Mouse (Mus musculus): Measurements from ENCODE around the gene Natd1. TPM values are rescaled to one million over a fixed set of nuclear protein-coding genes. Genes with fewer than 3 reads are reported as not detected.

Natd1 gene
- total RNA-seq (2014; rRNA removed) (1.1 and 2.2 TPM in 2 replicates), polyA plus RNA-seq (2012; rRNA removed) (6.6 and 7.0 TPM in 2 replicates)

- peaks cover 15% of the 10 kb centered on the region for H3K4me1 ChIP-seq (ENCODE audit: control insufficient read depth, insufficient read depth, low read length)
- peaks cover 8% of the 10 kb centered on the region; the same call in 1 of the 2 replicates for H3K79me2 ChIP-seq (ENCODE audit: control insufficient read depth, insufficient read depth, low read length)
- TF ChIP-seq CTCF (IDR thresholded peaks at IDR 0.05; ENCODE audit: low read depth, low read length) (no peak), POLR2A (IDR thresholded peaks at IDR 0.05; ENCODE audit: extremely low read depth, insufficient read depth, low read length) (no peak)
- H3K4me3 ChIP-seq (ENCODE audit: insufficient read depth, low read depth, low read length) = peak within 1 kb of the TSS; percentile 80
- no peaks in the 10 kb centered on the region for H3K36me3 ChIP-seq (ENCODE audit: control insufficient read depth, insufficient read depth, low read length)
- H3K27me3 ChIP-seq (ENCODE audit: control insufficient read depth, insufficient read depth, low read length) = no peaks in the 10 kb centered on the region
- H3K27ac ChIP-seq (replicated peaks; ENCODE audit: insufficient read depth, low read depth, low read length) = peak within 1 kb of the TSS; percentile 65
- no peak for DNase-seq (ENCODE audit: extremely low read depth, low read depth, low spot score)
- H3K9ac ChIP-seq (ENCODE audit: low read depth, low read length) = peak within 1 kb of the TSS; percentile 92
- WGBS = 48% methylated on average over 7 of the region's 7 CpGs
Observed at GRCm38 (mm10) chr11:60914491-60914890, at the start of gene Natd1. TSS of gene Natd1 (minus strand) at chr11:60914750.

- no peak for DNase-seq (ENCODE audit: extremely low read depth, low read depth, low spot score)
- 84% methylated on average over 5 of the region's 5 CpGs for WGBS
- Histone ChIP-seq H3K4me1 (ENCODE audit: control insufficient read depth, insufficient read depth, low read length) (no peaks in the 10 kb centered on the region), H3K9ac (ENCODE audit: low read depth, low read length) (no peak overlapping the region), H3K27me3 (ENCODE audit: control insufficient read depth, insufficient read depth, low read length) (peaks cover 5% of the 10 kb centered on the region), H3K27ac (replicated peaks; ENCODE audit: insufficient read depth, low read depth, low read length) (no peak overlapping the region), H3K79me2 (ENCODE audit: control insufficient read depth, insufficient read depth, low read length) (0 out of 2 replicates have a peak, but pooled peaks cover 2% of the 10 kb centered on the region), H3K36me3 (ENCODE audit: control insufficient read depth, insufficient read depth, low read length) (no peaks in the 10 kb centered on the region), H3K4me3 (ENCODE audit: insufficient read depth, low read depth, low read length) (no peak overlapping the region)
- TF ChIP-seq CTCF (IDR thresholded peaks at IDR 0.05; ENCODE audit: low read depth, low read length) = no peak
- no peak for TF ChIP-seq POLR2A (IDR thresholded peaks at IDR 0.05; ENCODE audit: extremely low read depth, insufficient read depth, low read length)
Observed at GRCm38 (mm10) chr11:60962709-60963108, 48.2 kb upstream of the Natd1 start.

GRCm38 (mm10) chr11:60961176-60961575, 46.6 kb upstream of the Natd1 start:
- no peak overlapping the region for H3K9ac ChIP-seq (ENCODE audit: low read depth, low read length)
- no peak overlapping the region for H3K27ac ChIP-seq (replicated peaks; ENCODE audit: insufficient read depth, low read depth, low read length)
- H3K27me3 ChIP-seq (ENCODE audit: control insufficient read depth, insufficient read depth, low read length) = peaks cover 5% of the 10 kb centered on the region
- no peaks in the 10 kb centered on the region for H3K4me1 ChIP-seq (ENCODE audit: control insufficient read depth, insufficient read depth, low read length)
- H3K4me3 ChIP-seq (ENCODE audit: insufficient read depth, low read depth, low read length) = no peak overlapping the region
- no peak for DNase-seq (ENCODE audit: extremely low read depth, low read depth, low spot score)
- TF ChIP-seq CTCF (IDR thresholded peaks at IDR 0.05; ENCODE audit: low read depth, low read length) (no peak), POLR2A (IDR thresholded peaks at IDR 0.05; ENCODE audit: extremely low read depth, insufficient read depth, low read length) (no peak)
- 0 out of 2 replicates have a peak, but pooled peaks cover 2% of the 10 kb centered on the region for H3K79me2 ChIP-seq (ENCODE audit: control insufficient read depth, insufficient read depth, low read length)
- no peaks in the 10 kb centered on the region for H3K36me3 ChIP-seq (ENCODE audit: control insufficient read depth, insufficient read depth, low read length)
- 67% methylated on average over 1 of the region's 1 CpGs for WGBS

- no peak for DNase-seq (ENCODE audit: extremely low read depth, low read depth, low spot score)
- Histone ChIP-seq H3K36me3 (ENCODE audit: control insufficient read depth, insufficient read depth, low read length) (no peaks in the 10 kb centered on the region), H3K27ac (replicated peaks; ENCODE audit: insufficient read depth, low read depth, low read length) (no peak overlapping the region), H3K4me3 (ENCODE audit: insufficient read depth, low read depth, low read length) (no peak overlapping the region), H3K79me2 (ENCODE audit: control insufficient read depth, insufficient read depth, low read length) (no peaks in the 10 kb centered on the region), H3K9ac (ENCODE audit: low read depth, low read length) (no peak overlapping the region), H3K27me3 (ENCODE audit: control insufficient read depth, insufficient read depth, low read length) (no peaks in the 10 kb centered on the region), H3K4me1 (ENCODE audit: control insufficient read depth, insufficient read depth, low read length) (0 out of 2 replicates have a peak, but pooled peaks cover 2% of the 10 kb centered on the region)
- TF ChIP-seq POLR2A (IDR thresholded peaks at IDR 0.05; ENCODE audit: extremely low read depth, insufficient read depth, low read length) (no peak), CTCF (IDR thresholded peaks at IDR 0.05; ENCODE audit: low read depth, low read length) (no peak)
- WGBS = 92% methylated on average over 4 of the region's 4 CpGs
Observed at GRCm38 (mm10) chr11:60958948-60959347, 44.4 kb upstream of the Natd1 start.

GRCm38 (mm10) chr11:60955621-60956383, 41.3 kb upstream of the Natd1 start:
- Histone ChIP-seq H3K9ac (ENCODE audit: low read depth, low read length) (no peak overlapping the region), H3K27me3 (ENCODE audit: control insufficient read depth, insufficient read depth, low read length) (no peaks in the 10 kb centered on the region), H3K27ac (replicated peaks; ENCODE audit: insufficient read depth, low read depth, low read length) (no peak overlapping the region), H3K36me3 (ENCODE audit: control insufficient read depth, insufficient read depth, low read length) (peaks cover 4% of the 10 kb centered on the region; the same call in 1 of the 2 replicates), H3K4me1 (ENCODE audit: control insufficient read depth, insufficient read depth, low read length) (0 out of 2 replicates have a peak, but pooled peaks cover 2% of the 10 kb centered on the region), H3K79me2 (ENCODE audit: control insufficient read depth, insufficient read depth, low read length) (no peaks in the 10 kb centered on the region), H3K4me3 (ENCODE audit: insufficient read depth, low read depth, low read length) (no peak overlapping the region)
- TF ChIP-seq POLR2A (IDR thresholded peaks at IDR 0.05; ENCODE audit: extremely low read depth, insufficient read depth, low read length) (no peak), CTCF (IDR thresholded peaks at IDR 0.05; ENCODE audit: low read depth, low read length) (no peak)
- WGBS = 86% methylated on average over 9 of the region's 9 CpGs
- DNase-seq (ENCODE audit: extremely low read depth, low read depth, low spot score) = no peak

All from liver, adult 2 months (tissue).